Mouse (Mus musculus) layer of hippocampus, adult 2 months (tissue): ENCODE results near the gene Ccdc60. TPM values are rescaled to one million over a fixed set of nuclear protein-coding genes. Genes with fewer than 3 reads are reported as not detected.
"Not testable (repeated sequence)": the region's sequence is repeated elsewhere in the genome, so short reads cannot be mapped to it uniquely, and the experiment has no call there.

ENCODE experiments used
- DNase-seq, 2 experiments: peaks; one replicate each; pipeline ENCODE4 v3.0.0; 2022; ENCODE audit warnings: low spot score in 2 of 2
- H3K27ac ChIP-seq: fragments of 200-600 bp; 2 replicates; pipeline ENCODE4 v1.8.1; 2022
- H3K4me3 ChIP-seq: fragments of 200-600 bp; 2 replicates; pipeline ENCODE4 v1.8.1; 2022; ENCODE audit warnings: mild to moderate bottlenecking
- CTCF ChIP-seq: fragments of 200-600 bp; conservative IDR thresholded peaks from 2 replicates; pipeline ENCODE4 v1.8.1; 2022; ENCODE audit warnings: antibody characterized with exemption, mild to moderate bottlenecking, moderate library complexity
- total RNA-seq, 2 experiments: library from RNA; stranded (reverse); gene quantifications; 2 replicates each; pipeline ENCODE4 v1.2.3; 2021

Ccdc60 gene
- total RNA-seq, 2 experiments from 2014 or later = 0.17 to 0.51 TPM

GRCm38 (mm10) chr5:116209378-116210091 is 79.2 kb downstream of the Ccdc60 start:
- Histone ChIP-seq H3K4me3 (no peak overlapping the region), H3K27ac (peak overlapping the region; percentile 61; the same call in 1 of the 2 replicates)
- TF ChIP-seq CTCF = no peak
- DNase-seq = no peak

DNA sequence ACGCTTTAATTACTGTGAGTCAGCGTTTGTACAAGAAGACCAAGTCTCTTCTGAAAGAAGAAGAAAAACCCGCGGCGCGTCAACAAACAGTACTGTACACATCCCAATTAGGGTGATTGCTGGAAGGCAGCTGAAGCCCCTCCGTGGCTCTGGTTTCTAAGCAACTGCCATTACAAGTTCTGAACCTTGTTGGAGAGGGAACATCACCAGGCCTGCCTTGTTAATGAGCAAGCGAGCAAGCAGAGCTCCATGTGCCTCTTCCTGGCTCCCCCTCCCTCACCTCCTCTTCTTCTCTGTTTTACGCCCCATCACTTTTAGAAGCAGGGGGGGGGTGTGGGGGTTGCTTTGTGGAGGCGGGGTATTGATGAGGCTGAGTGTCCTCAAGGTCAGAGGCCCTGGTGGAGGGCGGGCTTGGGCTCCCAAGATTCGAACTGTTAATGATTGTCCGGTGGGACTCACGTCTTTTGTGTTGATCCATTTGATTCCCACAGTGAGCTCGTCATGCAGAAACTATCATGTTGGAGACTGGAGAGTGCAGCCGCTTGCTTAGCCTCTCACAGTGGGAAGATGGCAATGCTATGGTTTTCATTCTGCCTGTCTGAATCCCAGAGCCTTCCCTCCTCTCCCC is 79.9 kb downstream of the Ccdc60 start:
- no peak for TF ChIP-seq CTCF
- peak; percentile 25 to 50 for DNase-seq
- no peak overlapping the region for H3K4me3 ChIP-seq
- peak overlapping the region; percentile 61; the same call in 1 of the 2 replicates for H3K27ac ChIP-seq

- Histone ChIP-seq H3K27ac (no peak overlapping the region), H3K4me3 (no peak overlapping the region)
- TF ChIP-seq CTCF = no peak
- no peak for DNase-seq
These were observed 86.1 kb downstream of the Ccdc60 start for GRCm38 (mm10) chr5:116202692-116203091.

GRCm38 (mm10) chr5:116194499-116194898 is 94.3 kb downstream of the Ccdc60 start:
- no peak for DNase-seq
- Histone ChIP-seq H3K27ac (no peak overlapping the region), H3K4me3 (no peak overlapping the region)
- TF ChIP-seq CTCF = no peak

GRCm38 (mm10) chr5:116192693-116193092 is 96.1 kb downstream of the Ccdc60 start:
- peak; percentile 49 for TF ChIP-seq CTCF
- Histone ChIP-seq H3K4me3 (no peak overlapping the region), H3K27ac (no peak overlapping the region)
- DNase-seq = no peak

GRCm38 (mm10) chr5:116191596-116191995 is 97.2 kb downstream of the Ccdc60 start:
- H3K27ac ChIP-seq = no peak overlapping the region
- no peak for TF ChIP-seq CTCF
- no peak overlapping the region for H3K4me3 ChIP-seq
- no peak for DNase-seq

DNA sequence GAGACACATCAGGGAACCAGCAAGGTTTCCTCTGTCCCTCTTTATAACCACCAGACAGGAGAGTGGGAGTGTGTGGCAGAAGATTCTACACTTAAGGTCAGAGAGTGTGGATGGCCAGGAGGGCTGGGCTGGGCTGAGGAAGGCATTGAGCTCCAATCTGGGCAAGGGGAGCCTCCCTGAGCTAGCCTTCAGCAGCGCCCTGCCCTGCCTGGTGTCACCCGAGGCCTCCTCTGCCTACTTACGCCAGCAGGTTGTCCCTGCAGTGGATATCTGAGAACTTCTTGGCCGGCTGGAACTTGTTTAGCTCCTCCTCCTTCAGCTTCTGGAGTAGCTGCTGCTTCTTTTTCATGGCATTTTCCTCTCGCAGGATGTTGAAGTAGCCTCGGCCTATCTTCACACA is 99.0 kb downstream of the Ccdc60 start:
- DNase-seq = no peak
- Histone ChIP-seq H3K4me3 (no peak overlapping the region), H3K27ac (no peak overlapping the region)
- TF ChIP-seq CTCF = no peak

DNA sequence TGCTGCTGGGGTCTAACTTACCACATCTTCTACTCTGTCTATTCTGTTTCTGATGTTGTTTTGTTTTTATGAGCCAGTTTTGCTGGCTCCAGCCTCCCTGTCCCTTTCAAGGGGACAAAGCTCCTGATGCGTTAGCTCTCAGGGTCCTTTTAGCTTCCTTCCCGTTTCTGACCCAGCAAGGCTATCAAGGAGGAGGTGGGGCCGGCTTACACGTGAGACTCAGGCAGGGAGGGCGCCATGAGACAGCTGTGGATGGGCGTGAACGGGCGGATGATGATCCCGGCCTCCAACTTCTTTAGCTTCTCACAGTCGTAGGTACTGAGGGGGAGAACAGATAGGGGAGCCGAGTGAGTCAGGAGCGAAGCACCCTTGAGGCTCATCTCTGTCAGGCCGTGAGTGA is 108.2 kb downstream of the Ccdc60 start:
- H3K27ac ChIP-seq = no peak overlapping the region
- DNase-seq = no peak
- TF ChIP-seq CTCF = no peak

GRCm38 (mm10) chr5:116171721-116172120 is 117.1 kb downstream of the Ccdc60 start:
- no peak for DNase-seq
- H3K4me3 ChIP-seq = no peak overlapping the region
- no peak for TF ChIP-seq CTCF
- no peak overlapping the region for H3K27ac ChIP-seq

More for the DNA sequence above, 108.2 kb downstream of the Ccdc60 start:
- H3K4me3 ChIP-seq = no peak overlapping the region

DNA sequence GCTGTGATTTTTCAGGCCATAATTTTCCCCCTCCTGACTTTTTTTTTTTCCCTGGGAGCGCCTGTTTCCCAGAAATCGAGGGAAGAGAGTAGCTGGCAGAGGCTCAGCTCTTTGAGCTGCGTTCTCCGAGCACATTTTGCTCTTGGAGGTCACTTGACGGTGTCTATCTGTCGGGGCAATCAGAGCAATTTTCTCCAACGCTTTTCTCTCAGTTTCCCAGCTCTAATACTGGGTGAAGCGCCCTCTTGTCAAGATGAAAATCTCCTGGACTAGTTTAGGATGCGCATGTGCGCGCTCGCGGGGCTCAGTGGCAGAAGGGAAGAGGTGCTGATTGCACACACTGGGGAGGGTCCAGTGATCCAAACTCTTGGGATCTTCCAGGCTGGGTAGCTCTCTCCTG is 121.8 kb downstream of the Ccdc60 start:
- DNase-seq = no peak
- H3K27ac ChIP-seq = no peak overlapping the region
- no peak for TF ChIP-seq CTCF

GRCm38 (mm10) chr5:116165203-116165888 is 123.4 kb downstream of the Ccdc60 start:
- no peak for DNase-seq
- no peak overlapping the region for H3K4me3 ChIP-seq
- no peak overlapping the region for H3K27ac ChIP-seq
- TF ChIP-seq CTCF = no peak

More for the DNA sequence above, 121.8 kb downstream of the Ccdc60 start:
- no peak overlapping the region for H3K4me3 ChIP-seq

GRCm38 (mm10) chr5:116154811-116155210 is 134.0 kb downstream of the Ccdc60 start:
- no peak for TF ChIP-seq CTCF
- DNase-seq = no peak
- no peak overlapping the region for H3K27ac ChIP-seq
- no peak overlapping the region for H3K4me3 ChIP-seq

- not testable (repeated sequence) for DNase-seq, H3K4me3 ChIP-seq, H3K27ac ChIP-seq
These were observed 142.3 kb downstream of the Ccdc60 start for GRCm38 (mm10) chr5:116146446-116146845.
